Mouse (Mus musculus) CD8-positive naive resting alpha-beta T cell, adult 2 months (primary cell): Measurements from ENCODE around the gene Cdk5.
"Not testable (repeated sequence)": the region's sequence is repeated elsewhere in the genome, so short reads cannot be mapped to it uniquely, and the experiment has no call there.

Source experiments
- DNase-seq, 2 experiments: peaks; one replicate each; pipeline ENCODE4 v3.0.0; 2022; ENCODE audit warnings: low read depth in 2 of 2, low spot score in 2 of 2

The Cdk5 gene

DNA sequence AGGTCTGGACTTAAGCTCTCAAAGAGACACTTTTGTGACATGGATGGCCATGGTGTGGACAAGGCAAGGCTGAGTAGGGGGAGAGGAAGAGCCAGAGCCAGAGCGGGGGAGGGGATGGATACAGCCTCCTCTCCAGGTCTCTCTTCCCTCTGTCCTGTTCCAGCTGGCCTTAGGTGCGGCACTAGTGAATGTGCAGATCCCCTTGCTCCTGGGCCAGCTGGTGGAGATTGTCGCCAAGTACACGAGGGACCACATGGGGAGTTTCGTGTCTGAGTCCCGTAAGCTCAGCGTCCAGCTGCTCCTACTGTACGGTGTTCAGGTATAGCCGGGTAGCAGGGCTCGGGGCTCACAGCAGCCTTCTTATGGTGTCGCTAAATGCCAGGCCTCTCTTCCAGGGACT is 23.0 kb downstream of the Cdk5 start:
- no peak for DNase-seq

DNA sequence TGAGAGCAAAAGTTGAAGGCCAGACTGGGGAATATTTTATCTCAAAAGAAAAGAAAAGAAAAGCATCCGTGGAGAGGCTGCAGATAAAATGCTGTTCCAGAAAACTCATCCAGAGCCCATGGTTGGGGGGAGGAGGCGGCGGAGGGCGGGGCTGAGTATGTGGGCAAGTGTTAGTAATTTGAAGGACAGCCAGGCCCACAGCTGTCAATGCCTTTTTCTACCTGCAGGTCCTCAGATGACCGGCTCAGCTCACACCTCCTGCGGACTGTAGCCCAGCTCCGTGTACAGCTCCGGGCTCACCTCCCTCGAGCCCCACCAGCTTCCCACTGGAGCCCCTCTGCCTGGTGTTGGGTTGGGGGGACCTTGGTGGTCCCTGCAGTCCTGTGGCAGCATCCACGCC is 23.6 kb downstream of the Cdk5 start:
- no peak for DNase-seq

DNA sequence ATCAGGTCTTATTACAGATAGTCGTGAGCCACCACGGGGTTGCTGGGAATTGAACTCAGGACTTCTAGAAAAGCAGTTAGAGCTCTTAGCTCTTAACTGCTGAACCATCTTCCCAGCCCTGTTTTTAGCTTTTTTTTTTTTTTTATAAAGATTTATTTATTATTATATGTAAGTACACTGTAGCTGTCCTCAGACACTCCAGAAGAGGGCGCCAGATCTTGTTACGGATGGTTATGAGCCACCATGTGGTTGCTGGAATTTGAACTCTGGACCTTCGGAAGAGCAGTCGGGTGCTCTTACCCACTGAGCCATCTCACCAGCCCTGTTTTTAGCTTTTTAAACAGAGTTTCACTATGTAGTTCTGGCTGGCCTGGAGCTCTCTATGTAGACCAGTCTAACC is 27.1 kb downstream of the Cdk5 start:
- not testable (repeated sequence) for DNase-seq

DNA sequence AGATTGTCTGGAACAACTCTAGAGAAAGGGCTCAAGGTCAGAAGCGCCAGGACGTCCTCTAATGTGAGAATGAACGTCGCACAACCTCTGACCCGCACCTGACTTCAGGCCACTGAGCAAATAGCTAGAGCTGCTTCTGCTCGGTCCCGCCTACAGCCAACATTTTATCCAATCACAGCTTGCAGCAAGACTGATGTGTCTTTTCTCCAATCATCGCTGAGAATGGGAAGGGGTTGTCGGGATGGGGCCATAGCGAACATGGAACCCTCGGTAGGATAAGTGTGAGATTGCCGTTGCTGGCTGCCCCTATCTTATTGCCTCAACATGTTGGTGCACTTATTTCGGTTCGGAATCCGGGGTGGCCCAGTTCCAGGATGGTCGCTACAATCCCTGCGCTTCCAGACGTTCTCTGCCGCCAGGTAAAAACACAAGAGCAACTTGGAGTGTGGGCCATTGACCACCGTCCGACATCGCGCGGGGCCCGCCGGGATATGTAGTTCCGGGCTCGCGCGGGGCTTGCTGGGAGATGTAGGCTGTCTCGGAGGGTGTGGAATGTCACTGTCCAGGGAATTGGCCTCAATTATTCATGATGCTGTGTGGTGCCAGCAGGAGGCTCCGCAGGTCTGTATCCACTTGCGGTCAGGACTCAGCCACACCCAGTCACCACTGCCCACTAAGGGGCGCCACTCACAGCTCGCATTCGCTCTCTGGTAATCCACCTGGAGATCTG is 29.0 kb downstream of the Cdk5 start:
- DNase-seq, result peak; percentile 75 to 81

DNA sequence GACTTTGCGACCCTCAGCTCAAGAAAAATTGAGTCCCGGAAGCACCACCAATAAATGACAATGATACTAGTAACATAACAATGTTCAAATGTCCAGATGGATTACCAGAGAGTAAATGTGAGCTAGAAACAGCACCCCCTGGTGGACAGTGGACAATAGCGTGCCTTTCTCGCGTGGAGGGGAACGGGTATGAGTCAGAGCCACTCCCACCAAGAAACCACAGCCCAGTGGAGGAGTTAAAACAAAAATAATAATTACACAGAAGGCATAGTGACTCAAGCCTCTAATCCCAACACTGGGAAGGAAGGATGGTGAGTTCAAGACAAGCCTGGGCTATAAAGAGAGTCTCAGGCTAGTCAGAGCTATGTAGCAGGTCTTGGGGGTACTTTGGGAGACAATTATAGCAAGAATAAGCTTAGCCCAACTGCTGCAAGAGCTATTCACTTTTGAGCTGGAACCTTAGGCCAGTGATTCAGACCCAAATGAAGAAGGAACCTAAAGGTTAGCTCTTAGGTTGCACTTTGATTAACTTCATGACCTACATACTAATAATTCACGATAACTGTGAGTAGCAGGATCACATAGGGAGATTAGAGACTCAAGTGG is 29.8 kb downstream of the Cdk5 start, which contains the start of gene Abcb8:
Gene Abcb8 (plus strand): TSS at position 272 of the 606 bp plus-strand sequence.
- peak; percentile 79 to 86 for DNase-seq

DNA sequence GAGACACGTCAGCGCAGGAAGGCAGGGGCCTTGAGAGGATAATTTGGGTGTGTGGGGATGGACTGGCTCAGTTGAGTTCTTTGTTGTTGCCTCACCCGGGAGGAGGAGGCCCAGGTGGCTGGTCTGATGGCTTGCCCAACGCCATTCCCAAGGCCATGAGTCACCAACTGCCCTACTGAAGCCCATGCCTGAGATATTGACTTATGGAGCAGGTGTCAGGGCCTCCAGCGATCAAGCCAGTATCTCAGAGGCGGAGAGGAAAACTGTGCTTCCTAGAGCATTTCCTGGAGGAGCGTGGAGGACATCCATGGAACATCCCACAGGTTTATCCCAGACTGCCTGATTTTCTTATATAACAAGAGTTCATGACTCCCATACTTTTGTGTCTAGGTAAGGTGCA is 30.6 kb downstream of the Cdk5 start:
- no peak for DNase-seq

DNA sequence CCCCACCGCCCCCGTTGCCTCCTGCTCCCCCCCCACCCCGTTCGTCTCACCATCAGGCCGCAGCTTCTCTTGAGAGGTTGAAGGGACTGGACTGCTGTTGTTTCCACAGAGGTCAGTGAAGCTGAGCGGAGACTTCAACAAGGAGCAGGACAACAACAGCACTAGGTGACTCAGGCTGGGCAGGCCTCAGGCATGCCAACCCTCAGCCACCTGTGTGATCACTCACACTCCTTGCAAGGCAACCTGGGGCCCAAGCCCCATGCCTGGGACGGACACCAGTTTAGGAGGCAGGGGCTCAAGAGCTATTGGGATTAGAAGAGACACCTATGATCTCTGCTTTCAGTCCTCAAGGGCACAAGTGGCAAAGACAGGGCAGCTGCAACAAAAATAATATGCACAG is 31.5 kb downstream of the Cdk5 start, which contains the start of gene Atg9b:
Gene Atg9b (minus strand): TSS at position 280 of the 400 bp plus-strand sequence.
- no peak for DNase-seq

DNA sequence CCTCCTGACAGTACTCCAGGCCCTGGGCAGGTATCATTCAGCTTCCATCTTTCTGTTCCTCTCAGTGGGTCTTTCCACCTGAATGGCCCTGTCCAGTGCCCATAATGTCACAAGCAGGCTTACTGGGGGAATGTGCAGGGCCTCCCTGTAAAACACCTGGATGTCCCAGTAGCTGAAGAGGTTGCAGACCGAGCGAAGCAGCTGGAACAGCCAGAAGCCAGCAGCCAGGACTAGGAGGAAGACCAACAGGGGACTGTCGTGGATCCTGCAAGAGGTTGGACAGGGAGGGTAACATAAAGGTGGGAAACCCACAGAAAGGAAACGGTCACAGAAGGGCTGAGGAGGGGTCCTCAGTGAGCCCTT is 33.7 kb downstream of the Cdk5 start:
- DNase-seq, result no peak

DNA sequence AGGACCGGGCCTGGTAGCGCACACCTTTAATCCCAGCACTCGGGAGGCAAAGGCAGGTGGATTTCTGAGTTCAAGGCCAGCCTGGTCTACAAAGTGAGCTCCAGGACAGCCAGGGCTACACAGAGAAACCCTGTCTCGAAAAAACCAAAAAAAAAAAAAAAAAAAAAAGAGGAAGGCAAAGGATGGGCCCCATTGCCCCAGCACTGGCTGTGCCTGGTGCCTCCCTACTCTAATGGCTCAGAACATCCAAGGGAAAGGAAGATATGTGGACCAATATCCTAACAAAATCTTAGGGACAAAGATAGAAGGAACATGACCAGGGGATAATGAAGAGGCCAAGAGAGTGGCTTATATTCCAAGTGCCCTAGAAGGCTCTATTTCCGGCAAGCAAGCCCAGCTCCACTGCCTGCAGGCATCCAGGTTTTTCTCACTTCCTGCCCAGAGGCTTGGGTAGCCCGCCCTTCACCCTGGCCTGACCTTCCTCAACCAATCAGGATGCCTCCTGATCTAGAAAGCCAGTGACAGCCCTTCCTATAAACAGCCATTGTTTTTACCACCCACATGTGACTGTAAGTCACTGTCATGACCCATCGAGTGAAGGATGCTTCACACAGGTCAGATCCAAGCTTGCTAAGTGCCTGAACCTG is 34.2 kb downstream of the Cdk5 start:
- no peak for DNase-seq

DNA sequence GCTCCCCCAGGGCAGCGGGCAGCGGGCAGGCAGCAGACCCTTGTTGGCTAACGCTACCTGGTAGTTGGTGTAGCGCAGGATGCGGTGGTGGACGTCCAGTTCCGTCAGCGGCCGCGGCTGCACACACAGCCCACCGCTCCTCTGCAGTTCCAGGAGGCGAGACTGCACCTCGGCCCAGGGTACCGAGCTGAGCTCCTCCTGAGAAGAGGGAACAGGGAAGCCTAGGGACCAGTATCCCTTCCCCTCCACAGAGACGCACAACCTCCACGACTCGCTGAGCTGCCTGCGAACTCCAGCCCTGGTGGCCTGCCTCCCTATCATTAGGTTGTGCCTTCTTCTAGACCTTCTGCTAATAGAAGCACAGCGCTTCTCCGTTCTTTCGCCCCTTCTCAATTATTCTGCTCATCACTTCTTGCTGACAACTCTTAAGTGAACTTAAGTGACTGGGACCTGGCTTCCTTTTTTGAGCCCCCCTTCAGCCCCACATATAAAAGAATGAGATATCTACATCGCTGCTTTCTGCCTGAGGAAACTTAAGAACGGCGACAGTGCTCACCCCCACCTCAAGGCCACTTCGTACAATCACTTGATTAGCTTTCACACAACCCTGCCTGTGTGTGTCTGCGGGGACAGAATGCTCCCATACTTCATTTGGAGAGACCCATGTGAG is 34.9 kb downstream of the Cdk5 start:
- DNase-seq, result no peak

DNA sequence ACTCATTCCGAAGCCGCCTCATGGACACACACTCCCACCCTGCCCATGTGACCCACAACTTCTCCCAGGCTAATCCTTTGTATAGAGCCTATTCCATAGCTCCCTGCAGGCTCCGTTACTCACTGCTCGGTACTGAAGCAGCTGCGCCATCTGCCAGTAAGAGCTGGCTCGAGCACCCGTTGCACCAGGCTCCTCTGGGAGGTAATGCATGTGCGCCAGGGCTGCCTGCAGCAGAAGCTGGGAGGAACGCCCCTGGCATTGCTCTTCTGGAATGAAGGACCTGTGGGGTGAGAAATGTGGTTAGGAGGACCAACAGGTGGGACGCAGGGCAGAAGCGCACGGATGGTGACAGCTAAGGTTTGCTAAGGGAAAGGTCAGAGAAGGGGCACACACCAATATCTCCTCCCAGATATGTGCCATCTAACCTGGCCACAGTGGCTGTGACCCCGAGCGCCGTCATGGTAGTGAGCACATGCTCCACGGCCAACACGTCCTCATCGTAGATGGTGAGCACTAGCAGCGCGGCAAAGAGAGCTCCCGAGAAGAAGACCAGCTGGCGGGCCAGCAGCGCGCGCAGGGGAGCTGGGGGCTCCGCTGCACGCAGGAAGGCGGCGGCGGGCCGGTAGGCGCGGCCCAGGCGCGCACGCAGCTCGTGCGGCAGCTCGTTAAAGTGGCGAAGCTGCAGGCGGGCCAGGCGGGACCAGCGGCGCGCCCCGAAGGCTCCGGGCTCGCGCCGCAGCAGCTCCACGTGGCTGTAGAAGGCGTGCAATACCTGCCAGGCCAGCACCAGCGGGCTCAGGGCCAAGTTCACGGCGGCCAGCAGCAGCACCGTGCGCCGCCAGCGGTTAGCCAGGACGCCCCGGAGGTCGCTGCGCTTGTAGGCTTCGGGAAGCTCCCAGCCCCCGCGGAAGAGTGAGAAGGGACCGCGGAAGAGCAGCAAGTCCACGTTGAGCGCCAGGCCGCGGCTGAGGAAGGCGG is 35.8 kb downstream of the Cdk5 start:
- peak in 1 of 2 experiments; percentile 21 for DNase-seq

DNA sequence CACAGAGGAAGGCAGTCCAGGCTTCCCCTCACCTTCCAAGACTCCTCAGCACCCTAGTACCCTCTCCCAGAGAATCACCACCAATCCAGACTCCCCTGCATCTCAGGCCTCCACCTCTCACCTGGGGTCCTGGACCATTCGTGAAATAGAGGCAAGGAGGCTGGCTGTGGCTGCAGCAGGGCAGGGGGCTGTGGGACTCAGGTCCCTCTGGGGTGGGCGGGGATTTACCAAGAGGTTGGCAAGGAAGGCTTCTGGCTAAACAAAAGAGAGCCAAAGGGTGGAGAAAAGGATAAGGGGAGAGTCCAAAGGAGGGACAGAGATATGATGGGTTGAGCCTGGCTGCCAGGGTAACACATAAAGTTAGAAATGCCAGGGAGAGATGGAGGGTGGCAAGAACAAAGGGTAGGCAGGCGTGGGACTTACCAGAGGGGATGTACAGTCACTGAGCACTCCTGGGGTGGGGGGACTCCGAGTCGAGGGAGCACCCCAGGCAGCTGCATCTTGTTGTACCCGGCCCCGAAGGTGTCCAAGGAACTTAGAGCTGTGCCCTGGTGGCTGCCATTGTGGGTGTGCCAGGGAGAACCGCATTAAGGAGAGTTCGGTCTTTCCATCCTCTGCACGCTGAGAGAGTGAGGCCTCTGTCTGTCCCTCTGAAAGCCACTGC is 37.3 kb downstream of the Cdk5 start:
- no peak for DNase-seq

DNA sequence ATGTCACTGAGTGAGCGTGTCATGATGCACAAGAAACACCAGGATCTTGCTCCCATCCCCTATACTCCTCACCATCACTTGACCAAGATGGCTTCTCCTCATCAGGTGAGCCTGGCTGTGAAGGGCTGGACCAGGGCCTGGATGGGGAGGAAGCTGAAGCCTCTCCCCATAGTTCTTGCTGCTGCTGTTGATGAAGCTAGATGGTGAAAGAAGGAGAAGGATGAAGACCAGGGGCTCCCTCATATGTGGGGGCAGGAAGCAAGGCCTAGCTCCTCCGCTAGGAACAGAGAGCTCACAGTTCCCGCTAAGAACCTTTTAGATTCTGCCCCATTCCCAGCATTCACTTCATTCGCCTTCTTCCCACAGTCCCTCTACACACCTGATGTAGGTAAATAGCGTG is 38.0 kb downstream of the Cdk5 start:
- DNase-seq, result no peak

DNA sequence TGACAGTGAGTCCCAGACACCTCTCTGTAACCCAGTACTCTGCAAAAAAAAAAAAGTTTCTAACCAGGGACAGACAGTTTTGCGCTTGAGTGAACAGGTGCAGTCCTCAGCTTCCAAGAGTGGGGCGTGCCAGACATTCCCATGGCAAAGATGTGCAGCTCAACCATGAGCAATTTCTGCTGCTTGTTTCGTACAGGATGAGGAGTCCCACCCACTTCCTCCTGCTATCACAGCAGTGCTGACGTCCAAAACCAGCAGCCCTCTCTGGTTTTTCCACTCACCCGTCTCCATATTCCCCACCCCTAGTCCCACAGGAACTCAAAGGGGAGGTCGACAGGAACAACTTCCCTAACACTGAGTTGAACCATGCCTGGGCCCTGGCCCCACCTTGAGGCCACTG is 38.9 kb downstream of the Cdk5 start:
- DNase-seq, result no peak

DNA sequence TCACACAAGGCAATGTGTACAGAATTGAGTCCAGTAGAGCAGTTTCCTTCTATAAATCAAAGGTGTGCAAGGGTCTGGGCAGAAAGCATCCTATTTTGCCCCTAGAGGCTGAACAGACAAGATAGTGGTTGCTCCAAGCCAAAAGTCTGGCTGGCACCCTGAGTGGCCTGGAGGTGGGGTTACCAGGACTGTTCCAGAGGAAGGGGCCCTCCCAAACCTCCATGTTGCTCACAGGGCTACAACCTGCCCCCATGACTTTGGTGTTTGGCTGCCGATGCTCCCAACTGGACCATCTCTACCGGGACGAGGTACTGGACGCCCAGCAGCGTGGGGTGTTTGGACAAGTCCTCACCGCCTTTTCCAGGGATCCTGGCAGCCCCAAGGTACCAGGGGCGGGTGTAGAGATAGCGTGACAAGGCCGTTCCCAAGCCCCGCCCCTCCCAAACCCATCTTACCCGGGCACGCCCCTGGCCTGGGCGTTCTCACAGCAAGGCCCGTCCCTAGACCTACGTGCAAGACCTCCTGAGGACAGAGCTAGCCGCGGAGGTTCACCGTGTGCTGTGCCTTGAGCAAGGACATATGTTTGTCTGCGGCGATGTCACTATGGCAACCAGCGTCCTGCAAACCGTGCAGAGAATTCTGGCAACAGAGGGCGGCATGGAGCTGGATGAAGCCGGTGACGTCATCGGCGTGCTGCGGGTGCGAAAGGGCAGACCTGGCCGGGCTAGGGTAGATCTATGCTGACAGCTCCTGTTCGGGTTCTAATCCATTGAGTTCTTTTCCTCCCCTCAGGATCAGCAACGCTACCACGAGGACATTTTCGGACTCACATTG is 40.1 kb downstream of the Cdk5 start:
- DNase-seq, result peak; percentile 76 to 83

DNA sequence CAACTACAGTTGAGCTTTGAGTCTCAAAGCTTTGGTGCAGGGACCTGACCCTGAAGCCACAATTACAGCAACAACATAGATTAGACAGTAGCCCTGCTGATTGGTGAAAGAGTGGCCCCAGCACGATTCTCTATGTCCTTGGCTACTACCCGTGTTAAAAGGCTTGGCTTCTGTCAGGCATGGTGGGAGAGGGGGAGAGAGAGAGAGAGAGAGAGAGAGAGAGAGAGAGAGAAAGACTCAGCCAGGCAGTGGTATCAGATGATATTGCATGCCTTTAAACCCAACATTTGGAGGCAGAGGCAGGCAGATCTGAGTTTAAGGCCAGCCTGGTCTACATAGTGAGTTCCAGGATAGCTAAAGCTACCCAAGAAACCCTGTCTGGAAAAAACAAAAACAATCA is 41.3 kb downstream of the Cdk5 start:
- no peak for DNase-seq

DNA sequence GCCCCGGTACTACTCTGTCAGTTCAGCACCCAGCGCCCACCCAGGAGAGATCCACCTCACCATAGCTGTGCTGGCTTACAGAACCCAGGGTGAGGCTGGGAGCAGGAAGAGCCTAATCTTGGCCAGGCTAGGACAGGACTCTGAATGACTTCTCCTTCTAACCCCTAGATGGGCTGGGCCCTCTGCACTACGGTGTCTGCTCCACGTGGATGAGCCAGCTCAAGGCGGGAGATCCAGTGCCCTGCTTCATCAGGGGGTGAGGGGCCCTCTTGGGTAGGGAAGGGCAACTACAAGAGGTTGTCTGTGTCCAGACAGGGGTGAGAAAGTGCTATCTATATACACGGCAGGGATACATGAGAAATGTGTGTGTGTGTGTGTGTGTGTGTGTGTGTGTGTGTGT is 41.8 kb downstream of the Cdk5 start:
- DNase-seq, result no peak

DNA sequence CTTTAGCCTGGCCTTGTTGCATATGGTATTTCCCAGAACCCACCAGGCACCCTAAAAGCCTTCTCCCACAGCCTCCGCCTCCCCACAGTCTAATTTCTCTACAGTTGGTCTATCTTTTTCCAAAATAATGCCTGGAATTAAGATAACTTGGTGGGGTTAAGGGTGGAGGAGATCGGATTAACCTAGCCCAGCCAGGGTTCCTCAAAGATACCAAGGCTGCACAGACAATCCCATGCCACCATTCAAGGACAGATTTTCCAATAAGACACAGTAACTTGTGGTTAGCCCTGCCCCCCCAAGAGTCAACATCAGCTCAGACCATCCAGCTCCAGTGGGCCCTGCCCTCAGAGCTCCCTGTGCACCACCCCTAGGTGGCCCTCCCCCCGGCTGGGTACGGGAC is 42.8 kb downstream of the Cdk5 start:
- DNase-seq, result no peak

DNA sequence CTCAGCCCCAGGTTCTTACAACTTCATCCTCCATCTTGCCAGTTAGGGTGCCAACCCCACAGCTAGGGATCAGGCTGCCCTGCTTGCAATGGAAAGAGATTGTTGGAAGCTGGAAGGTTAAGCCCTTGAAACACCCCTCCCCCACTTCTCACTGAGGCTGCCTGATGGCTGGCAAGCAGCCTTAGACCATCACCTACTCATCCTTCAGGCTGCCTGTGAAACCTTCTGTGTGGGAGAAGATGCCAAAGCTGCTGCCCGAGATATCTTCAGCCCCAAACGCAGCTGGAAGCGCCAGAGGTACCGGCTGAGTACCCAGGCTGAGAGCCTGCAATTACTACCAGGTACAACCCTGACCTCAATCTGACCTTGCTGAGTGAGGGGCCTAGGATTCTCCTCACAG is 43.8 kb downstream of the Cdk5 start:
- DNase-seq, result no peak
